Mouse (Mus musculus) liver, adult 2 months (tissue): ENCODE measurements around the gene Klhdc1.

Source experiments
- CTCF ChIP-seq: fragments of 200-500 bp; IDR thresholded peaks from 2 replicates; pipeline ENCODE4 v1.5.1; 2011; ENCODE audit warnings: low read depth, low read length, control low read depth
- POLR2A ChIP-seq: fragments of 200-500 bp; IDR thresholded peaks from 2 replicates; pipeline ENCODE4 v1.6.1; 2011; ENCODE audit warnings: low read length, control low read depth; ENCODE audit not compliant: insufficient read depth; ENCODE audit errors: extremely low read depth

DNA sequence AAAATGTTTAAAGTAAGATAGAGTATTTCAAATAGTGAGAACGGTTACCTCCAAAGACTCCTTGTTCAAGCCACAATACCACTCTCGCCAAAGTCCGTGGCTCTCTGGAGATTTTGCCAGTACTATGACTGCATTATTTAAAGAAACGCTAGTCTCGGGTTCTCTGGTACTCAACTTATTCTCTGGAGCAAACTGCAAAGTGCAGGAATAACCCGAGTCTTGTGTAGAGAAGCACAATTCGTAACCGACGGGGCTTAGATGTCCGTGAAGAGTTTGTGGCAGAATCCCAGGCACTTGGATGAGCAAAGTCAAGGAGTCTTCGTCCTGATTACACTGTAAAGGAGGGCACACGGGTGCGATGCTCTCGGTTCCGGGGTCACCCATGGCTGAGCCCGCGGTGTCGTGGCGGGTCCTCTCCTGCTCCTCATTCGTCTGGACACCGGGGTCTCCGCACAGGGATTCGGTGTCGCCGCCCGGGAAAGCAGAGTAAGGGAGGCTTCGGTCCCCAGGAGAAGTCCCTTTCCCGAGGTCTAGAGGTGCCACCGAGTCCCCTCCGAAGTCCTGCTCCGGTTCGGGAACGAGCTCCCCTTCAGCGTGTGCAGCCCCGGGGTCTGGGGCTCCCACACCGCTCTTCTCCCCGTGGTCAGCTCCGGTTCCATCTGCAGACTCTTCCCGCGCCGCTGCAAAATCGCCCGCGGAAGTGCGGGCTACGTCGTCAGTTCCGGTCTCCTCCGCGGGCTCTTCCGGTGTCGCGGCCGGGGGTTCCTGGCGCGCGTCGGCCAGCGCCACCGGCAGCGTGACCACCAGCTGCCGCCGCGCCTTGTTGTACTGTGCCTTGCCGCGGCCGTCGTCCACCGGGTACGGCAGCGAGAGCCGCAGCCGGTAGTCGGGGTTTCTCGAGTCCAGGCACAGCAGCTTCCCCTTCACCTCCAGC, 44.3 kb upstream of the Klhdc1 start, which contains the start of gene Gm49383:
- TF ChIP-seq CTCF (no peak), POLR2A (peak; percentile 85)
